Mouse (Mus musculus): ENCODE results near the gene Pxk. TPM values are rescaled to one million over a fixed set of nuclear protein-coding genes. Genes with fewer than 3 reads are reported as not detected.

Gene Pxk
- total RNA-seq, 2 experiments from 2014 or later, result 30.0 to 34.1 TPM

DNA sequence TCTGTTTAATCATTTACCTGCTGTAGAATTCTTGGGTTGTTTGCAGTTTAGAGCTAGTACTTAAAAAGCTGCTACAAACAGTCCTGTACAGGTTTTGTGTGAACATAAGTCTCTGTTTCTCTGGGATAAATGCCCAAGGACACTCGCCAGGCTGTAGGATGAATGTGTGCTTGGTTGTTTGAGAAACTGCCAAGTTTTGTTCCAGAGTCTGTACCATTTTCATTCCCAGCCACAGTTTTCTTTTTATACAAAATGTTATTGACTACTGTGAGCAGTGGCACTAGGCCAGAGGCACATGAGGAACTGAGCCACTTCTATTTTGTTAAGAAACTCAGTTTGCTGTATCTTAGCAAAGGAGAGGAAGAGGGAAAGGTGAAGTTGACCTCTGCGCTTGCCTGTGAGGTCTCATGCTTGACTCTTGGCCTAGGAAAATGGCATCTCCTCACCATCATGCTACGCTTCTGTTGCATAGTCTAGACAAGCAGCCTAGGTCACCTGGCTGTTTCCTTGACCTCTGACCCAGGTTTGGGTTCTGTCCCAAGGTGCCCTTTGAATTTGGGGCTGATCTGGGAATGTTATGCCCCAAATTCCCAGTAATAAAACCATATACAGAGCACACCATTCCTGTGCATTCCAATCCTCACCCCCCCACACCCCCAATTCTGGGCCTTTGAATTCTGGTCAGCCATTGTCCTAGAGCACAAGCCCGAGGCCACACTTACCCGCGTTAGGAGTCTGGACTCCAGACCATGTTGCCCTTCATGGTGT is 88.5 kb downstream of the Pxk start:
- no peak for ATAC-seq (replicated peaks; ENCODE audit: poor library complexity, severe bottlenecking)

DNA sequence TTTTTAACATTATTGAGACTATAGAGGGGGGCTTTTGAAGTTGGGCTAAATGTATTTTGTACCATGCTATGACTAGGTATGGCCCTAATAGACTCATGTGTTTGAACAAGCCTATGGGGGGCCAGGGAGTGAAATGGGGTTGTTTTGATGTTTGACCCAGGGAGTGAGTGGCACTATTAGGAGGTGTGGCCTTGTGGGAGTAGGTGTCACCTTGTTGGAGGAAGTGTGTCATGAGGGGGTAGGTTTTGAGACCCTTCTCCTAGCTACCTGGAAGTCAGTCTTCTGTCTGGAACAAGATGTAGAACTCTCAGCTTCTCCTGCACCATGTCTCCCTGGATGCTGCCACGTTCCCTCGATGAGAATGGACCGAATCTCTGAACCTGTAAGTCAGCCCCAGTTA is 92.5 kb downstream of the Pxk start:
- no peak for ATAC-seq (replicated peaks; ENCODE audit: poor library complexity, severe bottlenecking)

DNA sequence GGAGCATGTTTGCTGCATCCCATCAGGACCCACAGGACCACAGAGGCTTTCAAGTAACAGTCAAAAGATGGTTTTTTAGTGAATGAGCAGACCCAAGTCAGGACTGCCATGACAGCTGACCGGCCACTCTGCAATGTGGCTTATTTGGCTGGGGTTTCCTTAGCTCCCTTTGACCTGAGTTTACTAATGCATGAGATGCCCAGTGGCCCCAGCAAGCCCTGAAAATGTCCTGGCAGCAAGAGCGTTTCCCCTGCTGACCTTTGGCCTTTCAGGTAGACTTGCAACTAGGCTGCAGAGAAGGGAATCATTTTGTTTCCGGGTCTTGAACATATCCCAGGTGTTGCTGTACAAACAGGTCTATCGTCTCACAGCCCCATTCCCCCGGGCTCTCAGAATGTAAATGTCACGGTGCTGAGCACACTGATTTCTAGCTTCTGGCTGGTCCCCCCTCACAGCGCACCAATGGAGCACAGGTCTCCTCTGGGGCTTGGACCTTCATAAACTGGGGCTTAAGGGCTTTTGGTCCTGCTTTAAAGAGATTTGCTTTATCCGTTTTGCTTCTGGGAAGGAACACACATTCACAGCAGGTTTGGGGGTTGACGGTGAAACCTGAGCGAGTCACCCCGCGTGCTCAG is 93.4 kb downstream of the Pxk start:
- ATAC-seq (replicated peaks; ENCODE audit: poor library complexity, severe bottlenecking), result no peak

DNA sequence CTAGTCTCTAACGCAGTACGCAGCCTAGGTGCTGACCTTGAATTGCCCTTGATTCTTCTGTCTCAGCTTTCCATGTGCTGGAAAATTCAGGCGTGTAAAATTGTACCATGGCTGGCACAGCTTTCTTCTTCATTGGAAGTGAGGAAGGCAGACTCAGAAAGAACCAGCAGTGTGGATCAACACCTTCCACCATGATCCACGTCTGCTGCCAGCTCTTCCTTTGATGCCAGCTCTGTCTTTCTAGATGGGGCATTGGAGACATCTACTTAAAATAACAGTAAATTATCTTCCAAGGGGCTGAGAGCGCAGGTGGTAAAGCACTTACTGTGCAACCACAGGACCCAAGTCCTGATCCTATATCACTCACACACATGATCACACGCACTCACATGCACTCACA is 94.7 kb downstream of the Pxk start:
- no peak for ATAC-seq (replicated peaks; ENCODE audit: poor library complexity, severe bottlenecking)

DNA sequence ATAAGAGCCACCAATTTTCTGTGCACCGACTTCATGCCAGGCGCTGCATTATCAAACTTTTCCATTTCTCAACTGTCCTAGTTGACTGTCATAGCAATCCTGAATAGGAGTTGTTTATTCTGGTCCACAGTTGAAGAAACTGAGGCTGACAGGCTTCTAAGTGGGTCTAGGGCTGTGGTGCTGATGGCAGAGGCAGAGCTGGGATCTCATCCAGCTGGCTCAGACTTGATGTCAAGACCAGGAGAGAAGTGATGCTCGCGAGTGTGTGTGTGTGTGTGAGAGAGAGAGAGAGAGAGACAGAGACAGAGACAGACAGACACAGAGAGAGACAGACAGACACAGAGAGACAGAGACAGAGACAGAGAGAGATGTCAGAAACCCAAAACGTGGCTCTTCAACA is 102.8 kb downstream of the Pxk start:
- ATAC-seq (replicated peaks; ENCODE audit: poor library complexity, severe bottlenecking), result no peak

DNA sequence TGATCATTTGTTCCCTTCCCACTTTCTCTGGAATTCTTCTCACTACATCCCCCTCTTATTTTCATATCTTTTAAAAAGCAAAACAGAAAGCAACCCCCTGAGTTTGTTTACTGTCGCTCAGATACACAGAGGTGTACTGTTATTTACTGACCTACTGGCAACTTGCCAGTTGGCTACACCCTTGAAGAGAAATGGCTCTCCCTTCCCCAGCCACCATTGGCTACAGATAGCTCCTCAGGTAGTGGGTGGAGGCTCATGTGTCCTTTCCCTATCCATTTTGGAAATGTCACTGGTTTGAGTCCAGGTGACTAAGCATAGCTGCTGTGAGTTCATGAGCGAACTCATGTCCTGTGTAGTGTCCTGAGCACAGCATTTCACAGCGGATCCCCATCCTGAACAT is 103.7 kb downstream of the Pxk start:
- no peak for ATAC-seq (replicated peaks; ENCODE audit: poor library complexity, severe bottlenecking)

DNA sequence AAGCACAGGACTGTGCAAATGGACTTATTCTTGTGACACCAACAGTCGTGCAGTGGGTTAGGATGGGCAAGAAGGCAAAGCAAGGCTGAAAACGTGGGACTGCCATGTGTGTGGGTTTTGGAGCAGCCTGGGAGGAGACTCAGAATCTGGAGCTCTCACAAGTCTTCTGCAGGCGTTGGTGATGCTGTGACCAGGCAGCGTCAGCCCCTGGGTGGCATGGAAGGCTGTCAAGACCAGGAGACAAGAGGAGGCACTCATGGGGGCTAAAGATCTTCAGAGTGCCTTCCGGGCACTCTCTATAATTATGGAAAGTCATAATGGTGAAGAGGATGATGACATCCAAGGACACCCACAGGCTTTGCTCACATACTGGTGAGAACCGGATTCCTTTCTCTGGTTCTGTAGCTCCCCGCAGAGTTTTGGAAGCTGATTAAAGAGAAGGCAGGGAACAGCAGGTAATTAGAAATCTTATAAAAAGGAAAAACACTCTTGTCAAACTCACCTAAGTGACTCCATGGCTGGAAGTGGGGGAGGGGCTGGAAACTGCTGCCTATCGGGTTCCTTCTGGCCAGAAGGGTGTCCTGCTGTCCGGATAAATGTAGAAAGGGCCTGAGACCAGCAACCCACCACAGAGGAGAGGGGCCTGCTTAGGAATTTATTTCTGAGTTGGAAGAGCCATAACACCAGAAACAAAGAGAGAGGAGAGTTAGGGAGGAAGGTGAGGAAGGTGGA is 108.3 kb downstream of the Pxk start:
- no peak for ATAC-seq (replicated peaks; ENCODE audit: poor library complexity, severe bottlenecking)

DNA sequence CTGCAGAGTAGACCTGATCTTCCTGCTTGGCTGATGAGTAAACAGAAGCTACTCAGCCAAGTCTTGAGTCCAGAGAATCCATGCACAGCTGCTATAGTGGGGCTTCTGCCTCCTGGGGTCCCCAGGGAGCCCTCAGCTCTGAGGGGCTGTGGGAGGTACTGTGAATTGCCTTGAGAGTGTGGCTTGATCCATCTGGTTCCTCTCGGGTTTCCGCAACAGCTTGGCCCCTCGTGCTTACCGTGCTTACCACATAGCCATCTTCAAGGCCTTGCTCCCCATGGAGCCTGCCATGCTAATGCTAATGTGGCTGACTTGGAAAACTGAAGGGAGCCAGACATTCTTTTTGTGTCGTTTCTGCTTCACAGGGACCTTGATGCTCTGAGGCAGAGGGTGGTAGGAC is 109.1 kb downstream of the Pxk start:
- no peak for ATAC-seq (replicated peaks; ENCODE audit: poor library complexity, severe bottlenecking)

DNA sequence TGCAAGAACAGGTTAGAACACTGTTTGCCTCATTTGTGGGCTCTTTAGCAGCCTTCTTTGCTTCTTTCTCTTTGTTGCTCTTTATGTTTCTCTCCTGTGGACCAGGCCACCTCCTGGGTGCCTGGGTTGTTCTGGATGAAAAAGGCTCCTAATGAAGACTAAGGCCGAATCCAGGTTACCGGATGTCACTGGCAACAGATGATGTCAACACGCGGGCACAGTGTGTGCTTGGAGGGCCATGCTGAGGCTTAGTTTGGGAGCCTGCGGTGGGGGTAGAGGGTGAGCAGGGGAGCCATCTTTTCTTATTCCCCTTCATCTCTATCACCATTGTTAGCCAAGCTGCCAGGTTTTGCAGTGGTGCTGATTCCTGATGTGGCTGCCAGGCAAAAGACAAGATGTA is 109.5 kb downstream of the Pxk start:
- ATAC-seq (replicated peaks; ENCODE audit: poor library complexity, severe bottlenecking), result no peak

DNA sequence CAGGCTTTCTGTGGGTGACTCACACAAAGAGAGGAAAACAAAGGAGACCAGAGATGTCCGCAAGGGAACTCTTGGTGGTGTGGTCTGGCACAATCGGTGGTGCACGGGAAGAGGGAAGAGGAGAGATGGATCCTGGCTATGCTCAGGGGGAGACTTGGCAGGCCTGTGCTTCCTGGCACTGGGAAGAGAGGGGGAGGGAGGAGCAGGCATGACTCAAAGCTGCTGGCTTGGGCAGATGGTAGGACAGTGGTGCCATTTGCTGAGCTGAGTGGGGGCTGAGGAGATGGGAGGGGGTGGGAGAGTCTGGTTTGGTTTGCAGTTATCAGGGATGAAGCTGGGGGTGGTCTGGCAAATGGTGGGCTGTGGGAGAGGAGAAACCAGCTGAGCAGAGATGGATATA is 110.9 kb downstream of the Pxk start:
- ATAC-seq (replicated peaks; ENCODE audit: poor library complexity, severe bottlenecking), result no peak

DNA sequence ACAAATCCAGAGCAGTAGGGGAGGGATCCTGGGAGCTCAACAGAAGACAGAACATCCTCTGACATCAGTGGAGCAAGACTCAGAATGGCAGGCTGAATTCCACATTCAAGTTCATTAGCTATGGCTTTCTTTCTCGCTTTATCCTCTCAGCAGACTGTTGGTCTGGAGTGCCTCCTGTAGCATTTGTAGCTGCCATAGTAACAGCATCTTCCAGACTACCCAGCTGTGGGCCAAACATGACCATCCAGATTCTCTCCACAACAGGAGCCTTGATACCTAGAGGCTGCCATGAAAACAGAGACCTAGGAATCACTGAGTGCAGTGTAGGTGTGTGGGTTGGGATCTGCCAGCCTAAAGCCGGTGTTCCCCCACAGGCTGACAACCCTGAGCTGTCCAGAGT is 111.9 kb downstream of the Pxk start:
- ATAC-seq (replicated peaks; ENCODE audit: poor library complexity, severe bottlenecking), result no peak

DNA sequence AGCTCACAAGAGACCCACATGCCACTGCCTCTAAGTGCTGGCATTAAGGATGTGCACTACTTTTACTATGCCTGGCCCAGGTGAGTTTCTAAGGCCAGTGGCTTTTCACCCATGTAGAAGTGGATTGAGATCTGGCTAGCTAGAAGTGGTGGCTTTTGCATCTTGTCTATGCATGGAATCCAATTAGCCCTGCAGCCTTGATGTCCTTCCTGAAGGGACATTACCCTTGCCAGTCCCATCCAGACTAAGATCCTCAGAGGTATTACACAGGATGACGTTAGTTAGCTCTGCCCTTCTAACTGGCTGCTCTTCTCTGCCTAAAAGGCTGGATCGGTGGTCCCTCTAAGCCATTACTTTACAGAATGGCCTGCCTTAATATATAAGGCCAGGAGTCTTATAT is 115.0 kb downstream of the Pxk start:
- no peak for ATAC-seq (replicated peaks; ENCODE audit: poor library complexity, severe bottlenecking)

DNA sequence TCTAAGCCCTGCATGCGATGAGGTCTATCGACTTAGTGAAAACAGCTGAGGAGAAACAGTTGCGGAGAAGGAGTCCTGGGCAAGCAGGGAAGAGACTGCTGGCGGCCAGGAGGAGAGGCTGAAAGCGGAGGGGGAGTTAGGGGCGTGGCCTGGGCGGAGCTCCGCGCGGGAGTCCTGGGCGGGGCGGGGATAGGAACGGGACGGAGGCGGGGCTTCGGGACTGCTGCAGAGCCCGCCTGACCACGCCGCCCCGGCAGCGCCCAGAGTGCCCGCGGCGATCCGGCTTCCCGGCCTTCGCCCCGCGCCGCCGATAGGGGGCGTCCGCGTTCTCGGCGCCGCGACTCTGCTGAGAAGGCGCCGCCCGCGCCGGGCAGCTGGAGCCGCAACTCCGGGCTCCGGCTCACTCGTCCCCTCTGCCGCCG is 115.8 kb downstream of the Pxk start, which contains the start of gene Kctd6:
Kctd6 (plus strand) TSS at position 338 of the 422 bp plus-strand sequence.
- peak; percentile 93 for ATAC-seq (replicated peaks; ENCODE audit: poor library complexity, severe bottlenecking)

Other genes with a start within 250 kb of the Pxk start
- gene Gm45521, start 140.9 kb upstream of the Pxk start, total RNA-seq (2014; fragmentation: Nextera tagmentation), result not detected in 2 replicates
- not detected in 2 replicates for gene Gm45521, start 140.9 kb upstream of the Pxk start, total RNA-seq (2017)
- gene Dnase1l3, start 103.6 kb upstream of the Pxk start, total RNA-seq (2014; fragmentation: Nextera tagmentation), result 0.15 TPM in 1 of 2 replicates, not detected in the other
- gene Dnase1l3, start 103.6 kb upstream of the Pxk start, total RNA-seq (2017), result not detected in 2 replicates
- not detected in 2 replicates for gene Abhd6, start 95.3 kb upstream of the Pxk start, total RNA-seq (2014; fragmentation: Nextera tagmentation)
- 1.5 TPM in 1 of 2 replicates, not detected in the other for gene Abhd6, start 95.3 kb upstream of the Pxk start, total RNA-seq (2017)
- 35.5 and 43.7 TPM in 2 replicates for gene Rpp14, start 17.8 kb upstream of the Pxk start, total RNA-seq (2014; fragmentation: Nextera tagmentation)
- gene Rpp14, start 17.8 kb upstream of the Pxk start, total RNA-seq (2017), result 62.6 and 72.8 TPM in 2 replicates
- 102 and 123 TPM in 2 replicates for gene Pdhb, start 74.8 kb downstream of the Pxk start, total RNA-seq (2014; fragmentation: Nextera tagmentation)
- 143 and 158 TPM in 2 replicates for gene Pdhb, start 74.8 kb downstream of the Pxk start, total RNA-seq (2017)
- 6.6 and 12.7 TPM in 2 replicates for gene Kctd6, start 115.9 kb downstream of the Pxk start, total RNA-seq (2014; fragmentation: Nextera tagmentation)
- 6.2 and 6.6 TPM in 2 replicates for gene Kctd6, start 115.9 kb downstream of the Pxk start, total RNA-seq (2017)
- not detected in 2 replicates for gene Acox2, start 161.1 kb downstream of the Pxk start, total RNA-seq (2014; fragmentation: Nextera tagmentation)
- not detected in 2 replicates for gene Acox2, start 161.1 kb downstream of the Pxk start, total RNA-seq (2017)
- gene Fam107a, start 219.8 kb downstream of the Pxk start, total RNA-seq (2014; fragmentation: Nextera tagmentation), result not detected in 2 replicates
- gene Fam107a, start 219.8 kb downstream of the Pxk start, total RNA-seq (2017), result not detected in 2 replicates